Mouse (Mus musculus) forebrain, embryonic 16.5 days (tissue): ENCODE results near the gene Eno1. TPM values are rescaled to one million over a fixed set of nuclear protein-coding genes. Genes with fewer than 3 reads are reported as not detected.
A peak's percentile ranks its signal among the peaks of the same experiment; 100 is the strongest.
"Not testable (repeated sequence)": the region's sequence is repeated elsewhere in the genome, so short reads cannot be mapped to it uniquely, and the experiment has no call there.

Source experiments
- ATAC-seq: fragments of 200-750 bp; cut with Nextera tagmentation; 2 replicates; pipeline ENCODE4 v1.8.0; 2017; ENCODE audit warnings: mild to moderate bottlenecking, moderate library complexity
- H3K27ac ChIP-seq: fragments of 300-500 bp; sonication (generic); 2 replicates; pipeline ENCODE4 v1.5.1; 2014; ENCODE audit warnings: low read length, control low read depth
- H3K27me3 ChIP-seq: fragments of 300-500 bp; sonication (generic); replicated peaks from 2 replicates; pipeline ENCODE4 v1.6.1; 2014; ENCODE audit warnings: low read length; ENCODE audit not compliant: control insufficient read depth, insufficient read depth
- H3K36me3 ChIP-seq: fragments of 300-500 bp; sonication (generic); 2 replicates; pipeline ENCODE4 v1.6.1; 2014; ENCODE audit not compliant: control insufficient read depth, insufficient read depth
- H3K4me1 ChIP-seq: fragments of 300-500 bp; sonication (generic); replicated peaks from 2 replicates; pipeline ENCODE4 v1.6.1; 2014; ENCODE audit warnings: low read length; ENCODE audit not compliant: control insufficient read depth, insufficient read depth
- H3K4me2 ChIP-seq: fragments of 300-500 bp; sonication (generic); 2 replicates; pipeline ENCODE4 v1.6.1; 2014; ENCODE audit warnings: mild to moderate bottlenecking, low read length, control low read depth
- H3K4me3 ChIP-seq: fragments of 300-500 bp; sonication (generic); replicated peaks from 2 replicates; pipeline ENCODE4 v1.5.1; 2014; ENCODE audit warnings: mild to moderate bottlenecking, low read length, control low read depth
- H3K9ac ChIP-seq: fragments of 300-500 bp; sonication (generic); replicated peaks from 2 replicates; pipeline ENCODE4 v1.6.1; 2014; ENCODE audit warnings: low read depth, low read length, control low read depth
- H3K9me3 ChIP-seq: fragments of 300-500 bp; sonication (generic); 2 replicates; pipeline ENCODE4 v1.6.1; 2016; ENCODE audit warnings: low read length; ENCODE audit not compliant: control insufficient read depth
- WGBS: fragments of 180-500 bp; shearing (Covaris S2); extraction: QIAGEN DNeasy Blood & Tissue Kit; methylation state at CpG from one replicate; pipeline ENCODE4 v1.1.7; 2014; 5-methylcytosine and 5-hydroxymethylcytosine counted together
- polyA plus RNA-seq: library from polyadenylated mRNA; unstranded; fragments of >200 nt; fragmentation: Nextera tagmentation; extraction: Ambion mirVana; gene quantifications from 2 replicates; pipeline ENCODE4 v1.2.1, GENCODE M21; 2015

Eno1 gene
- polyA plus RNA-seq, 1 experiment from 2014 or later, result 979 TPM

DNA sequence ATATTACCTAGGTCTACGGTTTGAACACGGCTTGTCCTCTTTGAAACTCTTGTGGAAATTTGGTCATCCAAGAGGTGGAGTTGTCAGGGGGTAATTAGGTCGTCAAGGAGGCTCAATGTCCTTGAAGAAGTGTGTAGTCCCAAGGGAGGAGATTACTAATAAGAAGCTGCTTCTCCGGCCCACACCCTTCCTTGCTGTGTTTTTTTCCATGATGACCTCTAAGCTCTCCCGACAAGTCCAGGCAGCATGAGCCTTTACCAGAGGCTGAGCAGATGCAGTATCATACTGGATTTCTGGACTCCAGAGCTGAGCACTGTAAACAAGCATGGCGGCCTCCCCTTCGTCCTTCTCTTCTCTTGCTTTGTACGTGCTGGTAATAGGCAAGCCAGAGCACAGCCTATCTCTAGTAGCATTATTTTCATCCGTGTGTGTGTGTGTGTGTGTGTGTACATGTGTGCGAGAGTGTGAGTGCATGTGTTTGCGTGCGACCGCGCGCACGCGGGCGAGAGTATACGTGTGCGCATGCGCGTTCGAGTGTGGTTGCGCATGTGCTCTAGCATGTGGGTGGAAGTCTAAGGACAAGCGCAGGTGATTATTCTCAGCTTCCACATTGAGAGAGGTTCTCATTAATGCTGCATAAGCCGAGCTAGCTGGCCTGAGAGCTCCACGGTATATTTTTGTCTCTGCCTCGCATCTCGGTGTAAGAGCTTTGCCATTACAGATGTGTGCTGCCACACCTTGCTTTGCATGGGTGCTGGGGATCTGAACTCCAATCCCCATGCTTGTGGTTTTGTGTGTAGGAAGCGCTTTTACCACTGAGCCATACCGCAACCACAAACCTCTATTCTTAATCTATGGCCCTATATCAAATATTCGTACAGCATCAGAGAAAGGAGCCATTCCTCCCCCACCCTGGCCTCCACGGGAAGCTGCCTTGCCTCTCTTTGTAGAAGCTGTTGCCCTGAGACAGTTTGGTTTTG lies 32.4 kb downstream of the Eno1 start:
- Histone ChIP-seq H3K27me3 (no peaks in the 10 kb centered on the region), H3K4me3 (no peak overlapping the region), H3K9me3 (no peaks in the 10 kb centered on the region), H3K4me2 (no peak overlapping the region), H3K36me3 (no peaks in the 10 kb centered on the region), H3K9ac (no peak overlapping the region), H3K4me1 (peaks cover 15% of the 10 kb centered on the region), H3K27ac (no peak overlapping the region)
- no peak for ATAC-seq
- WGBS, result 89% methylated on average over 33 of the region's 33 CpGs

DNA sequence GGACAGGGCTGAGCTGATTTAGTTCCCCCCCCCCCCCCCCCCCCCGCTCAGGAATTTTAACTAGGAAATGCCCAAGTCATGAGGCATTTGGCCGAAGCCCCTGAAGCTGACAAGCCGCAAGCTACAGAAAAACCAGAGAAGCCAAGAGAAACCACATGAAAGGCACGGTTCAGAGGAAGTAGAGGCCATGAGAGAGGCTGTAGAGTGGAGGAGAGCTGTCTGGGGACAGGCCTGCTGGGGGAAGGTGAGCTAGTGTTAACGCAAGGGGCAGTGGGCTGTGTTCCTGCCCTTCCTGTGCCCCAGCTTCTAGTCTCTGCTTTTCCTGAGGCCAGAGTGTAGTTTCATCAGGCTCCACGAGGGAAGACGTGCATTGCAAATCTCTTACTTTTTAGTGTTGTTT lies 33.2 kb downstream of the Eno1 start:
- no peak for ATAC-seq
- Histone ChIP-seq H3K9me3 (no peaks in the 10 kb centered on the region), H3K36me3 (no peaks in the 10 kb centered on the region), H3K4me2 (no peak overlapping the region), H3K27me3 (no peaks in the 10 kb centered on the region), H3K9ac (no peak overlapping the region), H3K27ac (no peak overlapping the region), H3K4me3 (no peak overlapping the region), H3K4me1 (peaks cover 15% of the 10 kb centered on the region)
- 62% methylated on average over 7 of the region's 7 CpGs for WGBS

DNA sequence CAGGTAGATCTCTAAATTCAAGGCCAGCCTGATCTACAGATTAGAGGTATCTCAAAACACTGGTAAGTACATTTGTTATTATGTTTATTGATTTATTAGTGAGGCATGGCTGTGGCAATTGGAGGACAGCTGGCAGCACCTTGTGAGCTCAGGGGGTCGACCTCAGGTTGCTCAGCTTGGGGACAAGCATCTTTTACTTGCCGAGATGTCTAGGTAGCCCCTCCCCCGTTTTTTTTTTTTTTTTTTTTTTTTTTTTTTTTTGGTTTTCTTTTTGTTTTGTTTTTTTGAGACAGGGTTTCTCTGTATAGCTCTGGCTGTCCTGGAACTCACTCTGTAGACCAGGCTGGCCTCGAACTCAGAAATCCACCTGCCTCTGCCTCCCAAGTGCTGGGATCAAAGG lies 34.2 kb downstream of the Eno1 start:
- not testable (repeated sequence) for H3K4me2 ChIP-seq, H3K36me3 ChIP-seq, ATAC-seq, H3K9me3 ChIP-seq, H3K27ac ChIP-seq, H3K9ac ChIP-seq, H3K27me3 ChIP-seq, H3K4me3 ChIP-seq
- peaks cover 15% of the 10 kb centered on the region for H3K4me1 ChIP-seq
- WGBS, result 77% methylated on average over 3 of the region's 4 CpGs

DNA sequence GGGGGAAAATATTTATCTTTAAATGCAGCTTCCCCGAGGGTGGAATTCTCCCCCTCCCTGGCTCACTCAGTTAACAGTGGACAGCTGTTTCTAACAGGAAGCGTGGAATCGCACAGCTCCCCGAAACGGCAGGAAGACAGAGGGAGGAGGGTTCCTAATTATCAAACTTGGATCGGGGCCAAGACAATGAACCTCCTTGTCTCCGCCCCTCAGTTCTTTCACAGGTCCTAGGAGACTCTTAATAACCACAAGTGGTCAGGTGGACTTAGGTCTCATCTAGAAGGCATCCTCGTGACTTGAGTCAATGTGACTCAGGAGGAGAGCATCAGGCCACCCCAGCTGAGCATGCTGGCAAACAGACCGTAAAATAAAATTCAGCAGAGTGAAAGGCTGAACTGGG lies 36.2 kb downstream of the Eno1 start:
- H3K4me1 ChIP-seq, result peaks cover 15% of the 10 kb centered on the region
- no peak overlapping the region for H3K4me3 ChIP-seq
- WGBS, result 2% methylated on average over 9 of the region's 9 CpGs
- H3K27ac ChIP-seq, result peak overlapping the region; percentile 10; the same call in 1 of the 2 replicates
- H3K36me3 ChIP-seq, result no peaks in the 10 kb centered on the region
- ATAC-seq, result peak; percentile 63; the same call in 1 of the 2 replicates
- no peak overlapping the region for H3K9ac ChIP-seq
- H3K27me3 ChIP-seq, result no peaks in the 10 kb centered on the region
- H3K9me3 ChIP-seq, result no peaks in the 10 kb centered on the region
- H3K4me2 ChIP-seq, result peak overlapping the region; percentile 30

DNA sequence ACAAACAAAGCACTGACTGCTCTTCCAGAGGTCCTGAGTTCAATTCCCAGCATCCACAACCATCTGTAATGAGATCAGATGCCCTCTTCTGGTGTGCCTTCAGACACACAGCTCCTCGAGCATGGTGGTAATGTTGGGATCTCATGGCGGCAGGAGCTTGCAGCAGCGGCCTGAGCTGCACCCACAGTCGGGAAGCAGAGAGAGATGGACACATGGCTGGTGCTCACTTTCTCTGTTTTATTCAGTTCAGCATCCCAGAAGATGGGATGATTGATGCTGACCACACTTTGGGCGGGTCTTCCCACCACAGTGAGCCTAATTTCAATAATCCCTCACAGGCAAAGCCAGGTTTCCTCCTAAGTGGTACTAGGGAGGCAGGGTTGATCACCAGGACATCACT lies 39.0 kb downstream of the Eno1 start:
- Histone ChIP-seq H3K27ac (no peak overlapping the region), H3K9ac (no peak overlapping the region), H3K9me3 (no peaks in the 10 kb centered on the region), H3K36me3 (no peaks in the 10 kb centered on the region), H3K4me1 (peaks cover 19% of the 10 kb centered on the region), H3K4me3 (no peak overlapping the region), H3K27me3 (no peaks in the 10 kb centered on the region), H3K4me2 (no peak overlapping the region)
- ATAC-seq, result no peak
- 83% methylated on average over 5 of the region's 5 CpGs for WGBS

DNA sequence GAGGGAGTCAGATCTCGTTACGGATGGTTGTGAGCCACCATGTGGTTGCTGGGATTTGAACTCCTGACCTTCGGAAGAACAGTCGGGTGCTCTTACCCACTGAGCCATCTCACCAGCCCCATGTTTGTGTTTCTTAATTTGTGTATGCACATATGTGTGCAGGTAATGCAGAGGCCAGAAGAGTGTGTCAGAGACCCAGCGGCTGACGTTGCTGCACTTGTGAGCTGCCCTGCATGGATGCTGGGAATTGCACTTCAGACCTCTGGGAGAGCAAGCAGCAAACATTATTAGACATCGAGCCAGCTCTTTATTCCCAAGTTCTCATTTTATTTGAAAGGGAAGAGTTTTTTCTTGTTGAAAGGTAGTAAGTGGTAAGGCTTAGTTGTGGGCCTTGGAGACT lies 42.8 kb downstream of the Eno1 start:
- not testable (repeated sequence) for ATAC-seq, H3K27me3 ChIP-seq, H3K4me2 ChIP-seq, H3K27ac ChIP-seq, H3K9me3 ChIP-seq, H3K36me3 ChIP-seq, H3K9ac ChIP-seq, H3K4me3 ChIP-seq
- 89% methylated on average over 5 of the region's 7 CpGs for WGBS
- H3K4me1 ChIP-seq, result peaks cover 12% of the 10 kb centered on the region

DNA sequence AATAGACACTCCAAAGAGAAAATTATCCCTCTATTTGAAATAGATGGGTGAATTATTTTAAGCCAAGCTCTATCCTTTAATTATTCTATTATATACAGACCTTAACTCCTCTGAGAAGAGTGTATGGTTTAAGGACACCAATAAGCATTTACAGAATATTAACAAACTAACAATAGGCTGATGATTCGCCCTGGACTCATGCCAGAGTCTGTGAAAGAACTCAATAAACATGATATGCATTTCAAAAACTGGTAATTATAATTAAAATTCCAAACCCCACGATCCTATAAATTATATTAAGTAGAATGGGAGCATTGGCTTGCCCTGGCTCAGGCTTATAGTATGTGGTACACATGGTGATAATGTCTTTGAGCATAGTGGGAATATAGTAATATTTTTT lies 43.5 kb downstream of the Eno1 start:
- Histone ChIP-seq H3K9ac (no peak overlapping the region), H3K27ac (no peak overlapping the region; the same call in 1 of the 2 replicates), H3K27me3 (no peaks in the 10 kb centered on the region), H3K4me3 (no peak overlapping the region), H3K4me1 (peaks cover 12% of the 10 kb centered on the region), H3K36me3 (no peaks in the 10 kb centered on the region), H3K4me2 (no peak overlapping the region), H3K9me3 (no peaks in the 10 kb centered on the region)
- 34% methylated on average over 2 of the region's 2 CpGs for WGBS
- no peak for ATAC-seq

DNA sequence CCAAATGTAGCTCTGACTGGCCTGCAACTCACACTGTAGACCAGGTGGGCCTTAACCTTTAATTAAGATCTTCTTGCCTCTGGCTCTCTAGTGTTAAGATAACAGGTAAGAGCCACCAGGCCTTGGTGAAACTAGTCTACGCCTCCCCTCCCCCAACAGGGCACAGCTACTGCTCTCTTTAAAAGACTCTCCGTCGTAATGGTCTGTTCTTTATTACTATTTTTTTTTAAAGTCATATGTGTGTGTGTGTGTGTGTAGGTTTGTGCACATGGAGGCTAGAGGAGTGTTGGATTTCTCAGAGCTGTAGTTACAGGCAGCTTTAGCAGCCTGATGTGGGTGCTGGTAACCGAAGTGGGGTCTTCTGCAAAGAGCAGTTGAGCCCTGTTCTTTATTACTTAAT lies 43.9 kb downstream of the Eno1 start:
- WGBS, result 42% methylated on average over 4 of the region's 4 CpGs
- Histone ChIP-seq H3K4me2 (peak overlapping the region; percentile 68; the same call in 1 of the 2 replicates), H3K9me3 (no peaks in the 10 kb centered on the region), H3K4me3 (no peak overlapping the region; the same call in 1 of the 2 replicates), H3K9ac (no peak overlapping the region), H3K36me3 (no peaks in the 10 kb centered on the region), H3K4me1 (peaks cover 12% of the 10 kb centered on the region), H3K27ac (peak overlapping the region; percentile 98), H3K27me3 (no peaks in the 10 kb centered on the region)
- ATAC-seq, result no peak

DNA sequence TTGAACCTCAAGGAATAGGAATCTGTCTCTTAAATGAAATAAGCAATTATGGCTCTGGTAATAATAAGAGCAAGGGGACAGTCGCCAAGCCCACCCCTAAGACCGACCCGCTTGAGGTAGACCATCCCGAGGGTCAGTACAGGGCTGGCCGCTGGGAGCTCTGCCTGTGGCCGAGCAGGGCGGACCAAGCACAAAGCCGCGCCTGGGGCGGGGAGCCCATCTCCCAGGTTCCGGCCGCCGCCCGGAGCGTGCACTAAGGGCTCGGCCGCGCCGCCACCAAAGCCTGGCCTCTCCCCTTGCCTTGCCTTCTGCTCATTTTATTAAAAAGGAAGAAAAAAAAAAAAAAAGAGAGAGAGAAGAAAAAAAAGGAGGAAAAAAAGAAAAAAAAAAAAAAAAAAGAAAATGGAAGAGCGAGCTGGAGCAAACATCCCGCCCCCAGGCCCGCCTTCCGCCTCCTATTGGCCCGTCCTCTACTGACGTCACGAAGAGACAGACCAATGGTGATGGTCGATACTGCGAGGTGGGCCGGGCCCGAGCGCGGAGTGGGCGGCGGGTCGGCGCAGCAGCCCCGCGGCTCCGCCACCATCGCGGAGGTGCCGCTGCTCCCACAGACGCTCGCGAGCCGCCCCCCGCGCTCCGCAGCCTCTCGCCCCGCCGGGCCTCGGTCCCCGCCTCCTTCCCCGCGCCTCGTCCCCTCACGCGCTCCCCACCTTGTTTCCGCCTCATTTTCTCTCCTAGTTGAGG lies 44.7 kb downstream of the Eno1 start, which contains the start of gene Rere:
TSS of gene Rere (plus strand) at position 629 of the 744 bp plus-strand sequence.
- Histone ChIP-seq H3K36me3 (no peaks in the 10 kb centered on the region), H3K9me3 (no peaks in the 10 kb centered on the region), H3K27ac (peak within 1 kb of the TSS; percentile 98), H3K4me1 (peaks cover 15% of the 10 kb centered on the region), H3K4me2 (peak within 1 kb of the TSS; percentile 75), H3K4me3 (peak within 1 kb of the TSS; percentile 99), H3K9ac (peak within 1 kb of the TSS; percentile 100), H3K27me3 (no peaks in the 10 kb centered on the region)
- under 1% methylated on average over 59 of the region's 60 CpGs for WGBS
- peak; percentile 99 for ATAC-seq
